Comparison of ENCODE assay signal across 9 mouse cellular contexts in the genomic region with DNA sequence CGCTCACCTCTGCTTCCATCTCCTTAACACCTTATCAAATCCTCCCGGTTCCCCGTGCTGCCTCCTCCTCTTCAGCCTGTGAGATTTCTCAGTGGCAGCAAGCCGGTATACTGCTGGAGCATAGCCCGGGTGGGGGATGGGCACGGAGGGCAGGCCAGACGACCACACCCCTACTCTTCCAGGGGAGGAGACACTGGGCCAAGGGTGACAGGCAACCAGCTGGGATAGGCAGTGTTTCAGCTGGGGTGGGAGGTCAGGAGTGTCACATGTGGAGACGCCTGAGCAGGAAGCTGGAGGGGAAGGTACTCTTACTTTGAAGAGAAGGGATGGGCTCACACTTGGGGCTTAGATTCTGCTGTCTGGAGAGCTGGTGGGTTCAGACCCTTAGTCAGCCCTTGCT. TPM values are rescaled to one million over a fixed set of nuclear protein-coding genes. Genes with fewer than 3 reads are reported as not detected.
A peak's percentile ranks its signal among the peaks of the same experiment; 100 is the strongest.
DNase-seq lines count a peak whose midpoint lies in the region; ATAC-seq and TF ChIP-seq lines count a peak whose summit lies in the region.
"Had no signal": no experiment of that assay in that cellular context is flagged by ENCODE, and none has a peak within 500 bp of the region (broad histone marks: within the 10 kb centered on the region; RNA-seq: fewer than 3 reads in every experiment).

No protein-coding gene starts in this region.

- 4% methylated on average over 8 of the region's 8 CpGs for WGBS in kidney, embryonic 15.5 days

- ATAC-seq in kidney, embryonic 15.5 days (replicated peaks; ENCODE audit: low FRiP score) = 0 out of 2 replicates have a peak, but pooled peaks have one; percentile 61

- TF ChIP-seq POLR2A in ES-Bruce4 (IDR thresholded peaks at IDR 0.05; ENCODE audit: insufficient read depth, low read length) = no peak

- TF ChIP-seq EP300 in ES-Bruce4 (IDR thresholded peaks at IDR 0.05; ENCODE audit: insufficient read depth, low read depth, low read length) = peak; percentile 83

- H3K36me3 ChIP-seq in kidney, embryonic 15.5 days = no peaks in the 10 kb centered on the region
- H3K36me3 ChIP-seq in ES-Bruce4 (ENCODE audit: control insufficient read depth, insufficient read depth, low read length, poor library complexity, severe bottlenecking) = no peaks in the 10 kb centered on the region

- peaks cover 15% of the 10 kb centered on the region; the same call in 1 of the 2 replicates for H3K27me3 ChIP-seq in kidney, embryonic 15.5 days
- no peaks in the 10 kb centered on the region for H3K27me3 ChIP-seq in ES-Bruce4 (ENCODE audit: control insufficient read depth, insufficient read depth, low read length, poor library complexity, severe bottlenecking)

- H3K9ac ChIP-seq in kidney, embryonic 15.5 days = no peak overlapping the region
- H3K9ac ChIP-seq in ES-Bruce4 (ENCODE audit: low read depth, poor library complexity, severe bottlenecking) = no peak overlapping the region

- H3K4me3 ChIP-seq in kidney, embryonic 15.5 days (replicated peaks) = no peak overlapping the region
- no peak overlapping the region for H3K4me3 ChIP-seq in ES-Bruce4 (ENCODE audit: low read depth, low read length)
- H3K4me3 ChIP-seq: megakaryocyte, embryonic 14.5 days had no signal

- intact Hi-C loops in left cerebral cortex, postnatal 14 days (cut with DNase I) = no loop called here

- H3K9me3 ChIP-seq in kidney, embryonic 15.5 days (replicated peaks) = no peaks in the 10 kb centered on the region
- no peaks in the 10 kb centered on the region for H3K9me3 ChIP-seq in ES-Bruce4 (replicated peaks; ENCODE audit: control insufficient read depth, insufficient read depth, low read length, poor library complexity, severe bottlenecking)
- H3K9me3 ChIP-seq: megakaryocyte, embryonic 14.5 days had no signal

- H3K27ac ChIP-seq in kidney, embryonic 15.5 days = no peak overlapping the region
- H3K27ac ChIP-seq in ES-Bruce4 (ENCODE audit: insufficient read depth, low read length) = no peak overlapping the region

- 0 out of 2 replicates have a peak overlapping the region, but pooled peaks have one; percentile 9 for H3K4me2 ChIP-seq in kidney, embryonic 15.5 days

- no peak for TF ChIP-seq CTCF in ES-Bruce4 (IDR thresholded peaks at IDR 0.05; ENCODE audit: low read depth, low read length)

- H3K4me1 ChIP-seq in kidney, embryonic 15.5 days = peaks cover 18% of the 10 kb centered on the region
- peaks cover 9% of the 10 kb centered on the region for H3K4me1 ChIP-seq in ES-Bruce4 (ENCODE audit: control insufficient read depth, insufficient read depth, low read length)

- DNase-seq in kidney, adult 9 months = no peak
- peak; percentile 20 for DNase-seq in MEL-GATA-1-ER (ENCODE audit: extremely low read depth, low read depth)
- peak; percentile 38 to 45 for DNase-seq in kidney, postnatal 4 days
- no peak for DNase-seq in left cerebral cortex, postnatal 14 days (ENCODE audit: low spot score in 2 of 2)
- DNase-seq in cerebellum, adult 11 months = no peak
- no peak for DNase-seq in adrenal gland, adult 2 months

RNA-seq across cellular contexts. Expression of a gene that starts 59.6 kb away (rescaled TPM):
- polyA plus RNA-seq in kidney, embryonic 15.5 days (2015; fragmentation: Nextera tagmentation; extraction: Ambion mirVana) = 0.13 and 0.34 TPM in 2 replicates
- not detected in 2 replicates for polyA plus RNA-seq in ES-Bruce4 (2011; ENCODE audit: insufficient read depth, insufficient read length, low read depth, missing spikeins)
- 100 to 1,000 TPM; 131 to 146 TPM for total RNA-seq in left cerebral cortex, postnatal 14 days (2021)
- total RNA-seq in adrenal gland, adult 2 months (2021) = 1 to 10 TPM in 1 of 2 experiments, under 1 TPM in 1; 0.69 to 1.3 TPM
- polyA plus RNA-seq in adrenal gland, adult 2 months (2012; rRNA removed) = 1.1 and 2.8 TPM in 2 replicates

Comparison
In these comparisons a context has a peak if more than half of its experiments do, and no peak if none do; other contexts are left out.
1. DNase-seq: peak in MEL-GATA-1-ER (single experiment) and kidney, postnatal 4 days (2 of 2); none in kidney, adult 9 months (single experiment), left cerebral cortex, postnatal 14 days (0 of 2), cerebellum, adult 11 months (single experiment) and adrenal gland, adult 2 months (single experiment).